9 mouse cellular contexts compared by ENCODE assay signal in genomic region chr13:106918322-106919050, GRCm38 (mm10). TPM values are rescaled to one million over a fixed set of nuclear protein-coding genes. Genes with fewer than 3 reads are reported as not detected.
DNase-seq lines count a peak whose midpoint lies in the region; ATAC-seq and TF ChIP-seq lines count a peak whose summit lies in the region.
"Had no signal": no experiment of that assay in that cellular context is flagged by ENCODE, and none has a peak within 500 bp of the region (broad histone marks: within the 10 kb centered on the region; RNA-seq: fewer than 3 reads in every experiment).

No protein-coding gene starts in this region.

- no peak for ATAC-seq in kidney, postnatal 0 days (replicated peaks; ENCODE audit: low FRiP score, low read depth)
- ATAC-seq in midbrain, embryonic 13.5 days: peak; percentile 45; the same call in 1 of the 2 replicates

- H3K4me1 ChIP-seq in kidney, postnatal 0 days (replicated peaks; ENCODE audit: insufficient read depth, low read length): no peaks in the 10 kb centered on the region
- H3K4me1 ChIP-seq in midbrain, embryonic 13.5 days (replicated peaks): no peaks in the 10 kb centered on the region
- H3K4me1 ChIP-seq: embryonic facial prominence, embryonic 12.5 days; limb, embryonic 12.5 days had no signal

- 79% methylated on average over 7 of the region's 7 CpGs for WGBS in kidney, postnatal 0 days
- WGBS in midbrain, embryonic 13.5 days: 90% methylated on average over 7 of the region's 7 CpGs

- H3K4me2 ChIP-seq in kidney, postnatal 0 days (ENCODE audit: low read length): no peak overlapping the region
- no peak overlapping the region for H3K4me2 ChIP-seq in midbrain, embryonic 13.5 days (replicated peaks)
- H3K4me2 ChIP-seq: embryonic facial prominence, embryonic 12.5 days; limb, embryonic 12.5 days had no signal

- H3K27ac ChIP-seq in kidney, postnatal 0 days: no peak overlapping the region
- no peak overlapping the region for H3K27ac ChIP-seq in midbrain, embryonic 13.5 days
- H3K27ac ChIP-seq: embryonic facial prominence, embryonic 12.5 days; limb, embryonic 12.5 days had no signal

- TF ChIP-seq CTCF in kidney, postnatal 0 days (IDR thresholded peaks at IDR 0.05; ENCODE audit: low read depth): peak; percentile 76

- DNase-seq in kidney, postnatal 0 days (ENCODE audit: low spot score): peak; percentile 79
- no peak for DNase-seq in kidney, adult 8-10 months
- peak; percentile 11 for DNase-seq in Muller cell, postnatal 12 days (ENCODE audit: inconsistent ontology term)
- peak; percentile 68 for DNase-seq in embryo, embryonic 11 days
- no peak for DNase-seq in spleen, adult 18-20 months
- DNase-seq in adrenal gland, postnatal 25 days: no peak

- H3K9me3 ChIP-seq in kidney, postnatal 0 days (replicated peaks; ENCODE audit: low read length): no peaks in the 10 kb centered on the region
- H3K9me3 ChIP-seq in midbrain, embryonic 13.5 days: no peaks in the 10 kb centered on the region
- H3K9me3 ChIP-seq: embryonic facial prominence, embryonic 12.5 days; limb, embryonic 12.5 days had no signal

- H3K27me3 ChIP-seq in kidney, postnatal 0 days (ENCODE audit: insufficient read depth, low read length): no peaks in the 10 kb centered on the region
- H3K27me3 ChIP-seq in midbrain, embryonic 13.5 days: no peaks in the 10 kb centered on the region
- H3K27me3 ChIP-seq: embryonic facial prominence, embryonic 12.5 days; limb, embryonic 12.5 days had no signal

- H3K4me3 ChIP-seq in kidney, postnatal 0 days (replicated peaks; ENCODE audit: low read depth, low read length): no peak overlapping the region
- H3K4me3 ChIP-seq in midbrain, embryonic 13.5 days (replicated peaks): no peak overlapping the region
- H3K4me3 ChIP-seq: embryonic facial prominence, embryonic 12.5 days; limb, embryonic 12.5 days had no signal

- H3K36me3 ChIP-seq in kidney, postnatal 0 days (ENCODE audit: insufficient read depth, low read length): 0 out of 2 replicates have a peak, but pooled peaks cover 3% of the 10 kb centered on the region
- H3K36me3 ChIP-seq in midbrain, embryonic 13.5 days: peaks cover 31% of the 10 kb centered on the region

- H3K9ac ChIP-seq in kidney, postnatal 0 days (ENCODE audit: low read depth, low read length): no peak overlapping the region
- no peak overlapping the region for H3K9ac ChIP-seq in midbrain, embryonic 13.5 days (replicated peaks)
- H3K9ac ChIP-seq: embryonic facial prominence, embryonic 12.5 days; limb, embryonic 12.5 days had no signal

RNA-seq across cellular contexts. Expression of gene Ipo11, which starts 18.3 kb away (rescaled TPM):
- polyA plus RNA-seq in kidney, postnatal 0 days (2015; fragmentation: Nextera tagmentation; extraction: Ambion mirVana): 48.3 and 51.6 TPM in 2 replicates
- polyA plus RNA-seq in midbrain, embryonic 13.5 days (2015; fragmentation: Nextera tagmentation; extraction: Ambion mirVana): 41.1 and 43.5 TPM in 2 replicates
- total RNA-seq in adrenal gland, postnatal 25 days (2021): 40.1 and 44.1 TPM in 2 replicates

RNA-seq across cellular contexts. Expression of gene Dimt1, which starts 28.4 kb away (rescaled TPM):
- polyA plus RNA-seq in kidney, postnatal 0 days (2015; fragmentation: Nextera tagmentation; extraction: Ambion mirVana): 30.2 and 33.8 TPM in 2 replicates
- 39.0 and 39.8 TPM in 2 replicates for polyA plus RNA-seq in midbrain, embryonic 13.5 days (2015; fragmentation: Nextera tagmentation; extraction: Ambion mirVana)
- total RNA-seq in adrenal gland, postnatal 25 days (2021): 15.1 and 17.3 TPM in 2 replicates

Comparison
In these comparisons a context has a peak if more than half of its experiments do, and no peak if none do; other contexts are left out.
1. DNase-seq: peak in kidney, postnatal 0 days (single experiment), Muller cell, postnatal 12 days (single experiment) and embryo, embryonic 11 days (single experiment); none in kidney, adult 8-10 months (0 of 2), spleen, adult 18-20 months (0 of 2) and adrenal gland, postnatal 25 days (single experiment).